ENCODE assay signal across 14 mouse cellular contexts in the genomic region with DNA sequence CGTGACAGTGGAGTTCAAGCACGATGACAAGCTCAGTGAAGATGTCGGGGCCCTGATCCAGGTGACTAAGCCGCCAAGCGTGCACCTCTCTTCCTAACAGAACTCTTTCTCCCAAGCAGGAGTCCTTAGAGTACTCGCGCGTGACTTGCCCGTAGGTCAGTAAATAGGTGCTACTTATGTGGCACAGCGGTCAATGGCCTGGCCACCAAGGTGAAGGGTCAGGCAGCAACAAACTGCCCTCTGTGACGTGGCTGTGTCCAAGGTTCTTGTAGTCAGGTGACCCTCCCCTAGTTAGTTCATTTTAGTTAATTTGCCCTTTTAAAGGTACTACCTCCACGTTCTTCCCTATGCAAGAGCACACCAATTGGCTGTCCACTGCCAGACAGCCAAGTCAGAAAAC. TPM values are rescaled to one million over a fixed set of nuclear protein-coding genes. Genes with fewer than 3 reads are reported as not detected.
DNase-seq lines count a peak whose midpoint lies in the region; ATAC-seq and TF ChIP-seq lines count a peak whose summit lies in the region.
"Had no signal": no experiment of that assay in that cellular context is flagged by ENCODE, and none has a peak within 500 bp of the region (broad histone marks: within the 10 kb centered on the region; RNA-seq: fewer than 3 reads in every experiment).

No protein-coding gene starts in this region.

- no peak for TF ChIP-seq CTCF in gastrocnemius, adult 2 months (IDR thresholded peaks at IDR 0.05)
- peak; percentile 36; the same call in 1 of the 2 replicates for TF ChIP-seq CTCF in olfactory bulb, adult 2 months (IDR thresholded peaks at IDR 0.05; ENCODE audit: insufficient read depth, low read depth, low read length)

- no peak for ATAC-seq in kidney, embryonic 15.5 days (replicated peaks; ENCODE audit: low FRiP score)
- 0 out of 2 replicates have a peak, but pooled peaks have one; percentile 16 for ATAC-seq in midbrain, embryonic 11.5 days (ENCODE audit: low FRiP score)
- ATAC-seq in midbrain, embryonic 16.5 days = no peak

- peak overlapping the region; percentile 49 for H3K27ac ChIP-seq in gastrocnemius, adult 2 months
- H3K27ac ChIP-seq in kidney, embryonic 15.5 days = no peak overlapping the region
- no peak overlapping the region for H3K27ac ChIP-seq in midbrain, embryonic 11.5 days (ENCODE audit: low read depth, low read length)
- H3K27ac ChIP-seq in midbrain, embryonic 16.5 days (ENCODE audit: low read length) = no peak overlapping the region
- H3K27ac ChIP-seq in olfactory bulb, adult 2 months (ENCODE audit: insufficient read depth, low read depth, low read length) = no peak overlapping the region
- H3K27ac ChIP-seq: embryonic facial prominence, embryonic 13.5 days; hindbrain, embryonic 10.5 days; limb, embryonic 13.5 days; liver, embryonic 15.5 days; macrophage had no signal

- no peak overlapping the region for H3K4me2 ChIP-seq in kidney, embryonic 15.5 days
- no peak overlapping the region for H3K4me2 ChIP-seq in midbrain, embryonic 11.5 days
- no peak overlapping the region for H3K4me2 ChIP-seq in midbrain, embryonic 16.5 days (ENCODE audit: low read length)
- H3K4me2 ChIP-seq: embryonic facial prominence, embryonic 13.5 days; limb, embryonic 13.5 days; liver, embryonic 15.5 days had no signal

- no peaks in the 10 kb centered on the region for H3K4me1 ChIP-seq in kidney, embryonic 15.5 days
- H3K4me1 ChIP-seq in midbrain, embryonic 11.5 days (ENCODE audit: control insufficient read depth, insufficient read depth, low read length) = no peaks in the 10 kb centered on the region
- H3K4me1 ChIP-seq in midbrain, embryonic 16.5 days (ENCODE audit: control insufficient read depth, insufficient read depth, low read length) = no peaks in the 10 kb centered on the region
- peaks cover 2% of the 10 kb centered on the region; the same call in 1 of the 2 replicates for H3K4me1 ChIP-seq in olfactory bulb, adult 2 months (ENCODE audit: control insufficient read depth, insufficient read depth, low read length)
- H3K4me1 ChIP-seq: embryonic facial prominence, embryonic 13.5 days; hindbrain, embryonic 10.5 days; limb, embryonic 13.5 days; liver, embryonic 15.5 days had no signal

- intact Hi-C loops in gastrocnemius, adult 2 months (cut with DNase I) = loop anchor here (2.0 to 10.0 kb wide), 3 partner anchors 27 to 409 kb away; no protein-coding TSS in a partner anchor

- no peaks in the 10 kb centered on the region for H3K27me3 ChIP-seq in kidney, embryonic 15.5 days
- no peaks in the 10 kb centered on the region for H3K27me3 ChIP-seq in midbrain, embryonic 11.5 days (ENCODE audit: control insufficient read depth, insufficient read depth, low read length)
- H3K27me3 ChIP-seq in midbrain, embryonic 16.5 days (ENCODE audit: control insufficient read depth, insufficient read depth, low read depth, low read length) = no peaks in the 10 kb centered on the region
- H3K27me3 ChIP-seq: embryonic facial prominence, embryonic 13.5 days; limb, embryonic 13.5 days; liver, embryonic 15.5 days had no signal

- DNase-seq in gastrocnemius, adult 2 months = no peak
- DNase-seq in gastrocnemius, adult 18-20 months (ENCODE audit: low spot score) = no peak
- peak; percentile 51 for DNase-seq in kidney, adult 11 months
- no peak for DNase-seq in midbrain, embryonic 11.5 days (ENCODE audit: low spot score, missing footprints)
- DNase-seq: cerebellum, adult 11-12 months; layer of hippocampus, postnatal 36 days had no signal

- peaks cover 69% of the 10 kb centered on the region for H3K36me3 ChIP-seq in kidney, embryonic 15.5 days
- H3K36me3 ChIP-seq in midbrain, embryonic 11.5 days (ENCODE audit: control insufficient read depth, insufficient read depth, low read length) = no peaks in the 10 kb centered on the region
- H3K36me3 ChIP-seq in midbrain, embryonic 16.5 days (ENCODE audit: control insufficient read depth, insufficient read depth, low read length) = no peaks in the 10 kb centered on the region
- H3K36me3 ChIP-seq: hindbrain, embryonic 10.5 days had no signal

- TF ChIP-seq POLR2A in olfactory bulb, adult 2 months (IDR thresholded peaks at IDR 0.05; ENCODE audit: insufficient read depth, low read depth, low read length) = no peak

- no peaks in the 10 kb centered on the region for H3K9me3 ChIP-seq in kidney, embryonic 15.5 days (replicated peaks)
- H3K9me3 ChIP-seq in midbrain, embryonic 11.5 days (ENCODE audit: control insufficient read depth, low read length) = no peaks in the 10 kb centered on the region
- no peaks in the 10 kb centered on the region for H3K9me3 ChIP-seq in midbrain, embryonic 16.5 days (replicated peaks; ENCODE audit: control insufficient read depth, low read length, poor library complexity, severe bottlenecking)
- H3K9me3 ChIP-seq: embryonic facial prominence, embryonic 13.5 days; hindbrain, embryonic 10.5 days; limb, embryonic 13.5 days; liver, embryonic 15.5 days had no signal

- no peak overlapping the region for H3K4me3 ChIP-seq in gastrocnemius, adult 2 months
- no peak overlapping the region for H3K4me3 ChIP-seq in kidney, embryonic 15.5 days (replicated peaks)
- H3K4me3 ChIP-seq in midbrain, embryonic 11.5 days (ENCODE audit: low read depth, low read length) = no peak overlapping the region
- H3K4me3 ChIP-seq in midbrain, embryonic 16.5 days (ENCODE audit: low read depth, low read length) = no peak overlapping the region
- H3K4me3 ChIP-seq in olfactory bulb, adult 2 months (ENCODE audit: insufficient read depth, low read depth, low read length) = no peak overlapping the region
- H3K4me3 ChIP-seq: embryonic facial prominence, embryonic 13.5 days; hindbrain, embryonic 10.5 days; limb, embryonic 13.5 days; liver, embryonic 15.5 days had no signal

- no peak overlapping the region for H3K9ac ChIP-seq in kidney, embryonic 15.5 days
- H3K9ac ChIP-seq in midbrain, embryonic 11.5 days (ENCODE audit: low read length) = no peak overlapping the region
- no peak overlapping the region for H3K9ac ChIP-seq in midbrain, embryonic 16.5 days (ENCODE audit: low read depth, low read length)
- H3K9ac ChIP-seq: embryonic facial prominence, embryonic 13.5 days; limb, embryonic 13.5 days; liver, embryonic 15.5 days had no signal

- WGBS in kidney, embryonic 15.5 days = 94% methylated on average over 12 of the region's 12 CpGs
- 93% methylated on average over 12 of the region's 12 CpGs for WGBS in midbrain, embryonic 11.5 days
- 92% methylated on average over 12 of the region's 12 CpGs for WGBS in midbrain, embryonic 16.5 days
- 88% methylated on average over 12 of the region's 12 CpGs for WGBS in olfactory bulb, adult 2 months

RNA-seq across cellular contexts. Expression of a gene that starts 32.2 kb away (rescaled TPM):
- total RNA-seq in gastrocnemius, adult 2 months (2021) = 10 to 100 TPM in 1 of 2 experiments, 1 to 10 TPM in 1; 9.0 to 12.7 TPM
- total RNA-seq in gastrocnemius, adult 18-20 months (2021) = 1 to 10 TPM; 8.8 to 9.7 TPM
- 29.0 and 30.8 TPM in 2 replicates for polyA plus RNA-seq in kidney, embryonic 15.5 days (2015; fragmentation: Nextera tagmentation; extraction: Ambion mirVana)
- polyA plus RNA-seq in midbrain, embryonic 11.5 days (2014; fragmentation: Nextera tagmentation; extraction: Ambion mirVana) = 34.8 and 37.1 TPM in 2 replicates
- 24.1 and 25.5 TPM in 2 replicates for polyA plus RNA-seq in midbrain, embryonic 16.5 days (2015; fragmentation: Nextera tagmentation; extraction: Ambion mirVana)
- polyA plus RNA-seq in olfactory bulb, adult 2 months (2012; ENCODE audit: insufficient read depth, insufficient read length, low replicate concordance, missing spikeins) = not detected in 2 replicates

Comparison
In these comparisons a context has a peak if more than half of its experiments do, and no peak if none do; other contexts are left out.
1. RNA of a gene that starts 32.2 kb away (polyA plus RNA-seq): 34.8 to 37.1 TPM in midbrain, embryonic 11.5 days, 29.0 to 30.8 TPM in kidney, embryonic 15.5 days and 24.1 to 25.5 TPM in midbrain, embryonic 16.5 days; not detected in olfactory bulb, adult 2 months; every median in the first group is over 10 times any median in the second.